Mouse (Mus musculus) small intestine, adult 2 months (tissue): ENCODE data around the gene Ice1.

Experiments
- CTCF ChIP-seq: fragments of 200-500 bp; IDR thresholded peaks from 2 replicates; pipeline ENCODE4 v1.5.1; 2012; ENCODE audit warnings: low read depth, mild to moderate bottlenecking, control low read depth, inconsistent platforms, low read length, moderate library complexity, mixed read lengths; ENCODE audit not compliant: insufficient replicate concordance, insufficient read length; ENCODE audit errors: extremely low read depth
- POLR2A ChIP-seq: fragments of 200-500 bp; IDR thresholded peaks from 2 replicates; pipeline ENCODE4 v1.6.1; 2012; ENCODE audit warnings: low read depth, mild to moderate bottlenecking, control low read depth, inconsistent platforms, low read length, moderate library complexity

DNA sequence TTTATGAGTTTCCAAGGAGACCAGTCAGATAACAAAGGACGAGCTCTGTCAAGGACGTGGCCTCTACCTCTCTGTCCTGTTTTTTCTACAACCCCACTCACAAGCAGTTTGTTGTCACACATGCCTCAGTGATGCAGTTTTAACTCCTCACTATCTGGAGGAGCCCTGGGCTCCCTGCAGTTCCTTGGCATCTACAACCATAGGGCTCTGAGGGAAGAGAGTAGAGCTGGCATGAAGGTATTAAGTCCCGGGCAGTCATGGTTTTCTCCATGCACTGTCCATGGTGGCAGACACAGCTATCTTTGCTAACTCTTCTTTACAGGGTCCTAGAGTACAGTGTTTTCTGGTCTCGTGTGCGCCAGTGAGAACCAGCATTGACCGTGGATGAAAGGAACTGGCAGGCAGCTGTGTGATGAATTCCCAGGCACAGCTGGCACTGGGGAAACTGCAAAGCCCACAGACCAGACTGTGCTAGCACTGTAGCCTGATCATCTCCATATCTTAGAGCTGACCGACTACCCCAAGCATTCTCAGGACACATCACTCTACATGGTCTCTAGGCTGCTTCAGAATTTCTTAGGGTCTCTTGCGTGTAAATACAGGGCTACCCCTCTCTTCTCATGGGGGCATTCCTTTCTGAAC is 127.9 kb downstream of the Ice1 start:
- no peak for TF ChIP-seq POLR2A
- no peak for TF ChIP-seq CTCF
